Mouse (Mus musculus) adrenal gland, adult 2 months (tissue): Measurements from ENCODE around the gene Ttc21b. TPM values are rescaled to one million over a fixed set of nuclear protein-coding genes. Genes with fewer than 3 reads are reported as not detected.
"Not testable (repeated sequence)": the region's sequence is repeated elsewhere in the genome, so short reads cannot be mapped to it uniquely, and the experiment has no call there.

Experiments used
- DNase-seq: peaks from one replicate; pipeline ENCODE4 v3.0.0; 2021
- long read RNA-seq: library from polyadenylated mRNA; stranded (forward); transcript quantifications from one replicate; pipeline ENCODE4 v2.0.0, GENCODE M21; 2021
- polyA plus RNA-seq: library from polyadenylated mRNA; depleted of rRNA; stranded (reverse); fragments of >200 nt; gene quantifications from 2 replicates; pipeline ENCODE4 v1.2.3, GENCODE M21; 2012; rRNA removed
- total RNA-seq, 2 experiments: library from RNA; stranded (reverse); gene quantifications; 2 replicates each; pipeline ENCODE4 v1.2.3; 2021

The Ttc21b gene
- total RNA-seq (1 to 10 TPM; 8.3 to 8.4 TPM), polyA plus RNA-seq (1.5 and 1.9 TPM in 2 replicates)
- long read RNA-seq, full-length matches to known transcripts, result 2 of 4 reads
- long read RNA-seq, partial matches to known transcripts, result 1 of 4 reads
- long read RNA-seq, other reads (novel, unspliced or antisense), result 1 of 4 reads

- DNase-seq, result peak; percentile 98
Observed at GRCm38 (mm10) chr2:66256220-66257131, at the start of gene Ttc21b. Gene Ttc21b (minus strand): TSS chr2:66256617.

- no peak for DNase-seq
Observed at GRCm38 (mm10) chr2:66272551-66272950, 16.1 kb upstream of the Ttc21b start.

- no peak for DNase-seq
Observed at GRCm38 (mm10) chr2:66244013-66244412, 12.4 kb downstream of the Ttc21b start.

- DNase-seq, result no peak
Observed at GRCm38 (mm10) chr2:66240334-66240733, 16.1 kb downstream of the Ttc21b start.

DNA sequence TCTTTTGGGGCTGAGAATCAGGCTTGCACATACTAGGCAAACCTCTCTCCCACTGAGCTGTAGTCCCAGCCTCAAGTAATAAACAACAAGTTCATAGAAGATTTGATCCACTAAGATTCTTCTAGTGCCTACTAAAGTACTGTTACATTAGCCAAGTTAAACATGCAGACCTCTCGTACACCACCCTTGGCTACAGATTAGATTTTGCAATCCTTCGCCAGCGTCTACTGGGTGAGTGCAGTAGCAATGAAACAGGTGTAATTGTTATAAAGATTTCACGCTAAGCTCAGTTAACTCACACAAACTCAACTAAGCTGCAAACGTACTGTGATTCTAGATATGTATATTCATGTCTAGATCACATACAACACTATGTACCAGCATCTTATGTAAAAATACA is 17.5 kb downstream of the Ttc21b start:
- DNase-seq, result no peak

GRCm38 (mm10) chr2:66220954-66221353 is 35.5 kb downstream of the Ttc21b start:
- DNase-seq, result no peak

GRCm38 (mm10) chr2:66209875-66210274 is 46.5 kb downstream of the Ttc21b start:
- DNase-seq, result no peak

DNA sequence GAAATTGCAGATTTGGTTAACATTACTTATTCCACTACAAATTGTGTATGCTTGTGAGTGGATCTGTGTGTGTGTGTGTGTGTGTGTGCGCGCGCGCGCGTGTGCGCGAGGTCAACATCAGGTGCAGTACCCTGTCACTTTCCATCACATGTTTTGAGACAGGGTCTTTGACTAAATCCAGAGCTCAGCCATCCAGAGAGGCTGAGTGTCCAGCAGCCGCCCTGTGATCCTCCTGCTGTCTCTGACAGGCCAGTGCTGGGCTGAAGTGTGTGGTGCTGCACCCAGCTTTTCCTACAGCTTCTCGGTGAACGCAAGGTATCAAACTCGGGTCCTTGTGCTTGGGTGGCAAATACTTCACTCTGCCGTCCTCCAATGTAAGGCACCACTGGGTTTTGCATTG is 47.1 kb downstream of the Ttc21b start:
- no peak for DNase-seq

GRCm38 (mm10) chr2:66206796-66207195 is 49.6 kb downstream of the Ttc21b start:
- DNase-seq, result no peak

GRCm38 (mm10) chr2:66204218-66204617 is 52.2 kb downstream of the Ttc21b start:
- no peak for DNase-seq

GRCm38 (mm10) chr2:66200195-66200594 is 56.2 kb downstream of the Ttc21b start:
- no peak for DNase-seq

GRCm38 (mm10) chr2:66191691-66192100 is 64.7 kb downstream of the Ttc21b start:
- DNase-seq, result no peak

DNA sequence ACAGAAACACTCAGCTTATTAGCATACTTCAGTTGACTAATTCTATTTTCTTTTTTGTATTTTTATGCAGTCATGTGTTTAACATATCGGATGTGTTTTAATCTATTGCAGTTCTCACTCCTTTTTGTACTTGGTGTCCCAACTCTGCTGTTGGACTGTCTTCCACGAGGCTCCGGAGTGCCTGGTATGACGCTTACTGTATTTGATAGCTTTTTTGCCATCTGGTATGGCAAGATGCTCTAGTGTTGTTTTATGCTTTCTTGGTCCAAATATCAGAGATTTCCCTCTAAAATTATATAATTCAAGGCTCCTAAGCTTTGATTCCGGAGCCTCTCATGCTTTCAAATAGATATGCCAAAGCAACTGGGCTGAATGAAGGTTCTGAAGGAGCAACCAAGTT is 66.3 kb downstream of the Ttc21b start:
- no peak for DNase-seq

DNA sequence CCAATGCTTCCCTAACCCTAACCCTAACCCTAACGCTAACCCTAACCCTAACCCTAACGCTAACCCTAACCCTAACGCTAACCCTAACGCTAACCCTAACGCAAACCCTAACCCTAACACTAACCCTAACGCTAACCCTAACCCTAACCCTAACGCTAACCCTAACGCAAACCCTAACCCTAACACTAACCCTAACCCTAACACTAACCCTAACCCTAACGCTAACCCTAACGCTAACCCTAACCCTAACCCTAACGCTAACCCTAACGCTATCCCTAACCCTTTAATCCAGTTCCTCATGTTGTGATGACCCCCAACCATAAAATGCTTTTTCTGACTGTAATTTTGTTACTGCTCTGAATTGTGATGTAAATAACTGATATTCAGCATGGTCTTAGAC is 67.2 kb downstream of the Ttc21b start:
- DNase-seq, result not testable (repeated sequence)

GRCm38 (mm10) chr2:66187520-66187919 is 68.9 kb downstream of the Ttc21b start:
- no peak for DNase-seq

- no peak for DNase-seq
Observed at GRCm38 (mm10) chr2:66184431-66185164, 71.8 kb downstream of the Ttc21b start.

DNA sequence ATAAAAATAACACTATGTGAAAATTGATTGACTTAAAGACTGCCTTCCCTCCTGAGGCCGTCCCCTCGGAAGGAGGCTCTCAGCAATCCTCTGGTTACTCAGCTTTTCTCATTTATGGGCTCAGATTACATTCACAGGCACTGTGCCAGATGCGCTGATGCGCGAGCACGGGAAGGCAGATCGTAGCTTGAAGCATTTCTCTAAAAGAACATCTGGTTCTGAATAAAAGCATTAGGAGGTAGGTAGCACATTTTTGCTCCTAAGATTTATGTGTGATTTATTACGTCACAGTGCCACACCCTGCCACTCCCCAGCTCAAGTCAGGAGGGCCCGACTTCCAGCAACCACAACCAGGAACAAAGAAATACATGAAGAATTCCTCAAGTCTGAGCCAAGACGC is 76.1 kb downstream of the Ttc21b start:
- DNase-seq, result peak; percentile 62

- peak; percentile 5 for DNase-seq
Observed at GRCm38 (mm10) chr2:66179782-66180181, 76.6 kb downstream of the Ttc21b start.

GRCm38 (mm10) chr2:66178848-66179215 is 77.6 kb downstream of the Ttc21b start:
- DNase-seq, result no peak

DNA sequence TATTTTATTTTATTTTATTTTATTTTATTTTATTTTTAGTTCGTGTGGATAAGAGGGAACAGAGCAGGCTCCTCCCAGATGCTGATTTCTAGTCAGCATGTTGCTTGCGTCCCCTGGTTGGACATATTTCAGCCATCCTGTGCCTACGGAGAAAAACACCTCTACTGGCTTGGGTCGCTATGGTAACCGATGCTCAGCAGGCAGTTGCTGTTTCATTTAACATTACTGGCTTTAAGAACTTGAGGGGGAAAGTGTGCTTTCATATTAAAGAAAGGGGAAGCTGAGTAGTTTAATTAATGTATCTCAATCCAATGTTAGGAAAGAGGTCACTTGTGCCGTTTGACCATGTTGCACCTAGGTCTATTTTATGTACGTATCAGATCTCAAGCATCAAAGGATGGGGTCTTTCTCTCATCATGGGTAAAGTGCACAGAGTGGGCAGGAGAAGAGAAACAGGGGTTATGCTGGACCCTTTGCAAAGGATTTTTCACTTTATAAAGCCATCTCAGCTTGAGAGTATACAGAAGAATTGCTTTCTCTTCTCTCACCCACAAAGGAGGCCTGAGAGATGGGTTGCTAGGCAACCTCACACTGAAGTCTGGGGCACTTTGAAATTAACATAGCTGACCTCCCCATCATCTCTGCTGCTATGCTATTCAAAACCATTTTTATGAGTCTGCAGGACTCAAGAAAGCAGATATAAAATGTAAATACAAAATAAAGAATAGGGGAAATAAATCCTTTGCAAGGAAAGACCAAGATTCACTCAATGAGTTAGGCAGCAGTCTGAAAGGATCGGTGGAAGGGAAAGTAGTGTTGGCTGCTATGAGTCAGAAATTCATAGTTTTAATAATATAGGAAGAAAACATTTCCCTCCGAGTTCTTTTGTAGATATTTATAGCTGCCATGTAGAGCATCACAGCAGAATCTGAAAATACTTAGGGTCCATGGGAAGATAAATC is 78.2 kb downstream of the Ttc21b start:
- no peak for DNase-seq

DNA sequence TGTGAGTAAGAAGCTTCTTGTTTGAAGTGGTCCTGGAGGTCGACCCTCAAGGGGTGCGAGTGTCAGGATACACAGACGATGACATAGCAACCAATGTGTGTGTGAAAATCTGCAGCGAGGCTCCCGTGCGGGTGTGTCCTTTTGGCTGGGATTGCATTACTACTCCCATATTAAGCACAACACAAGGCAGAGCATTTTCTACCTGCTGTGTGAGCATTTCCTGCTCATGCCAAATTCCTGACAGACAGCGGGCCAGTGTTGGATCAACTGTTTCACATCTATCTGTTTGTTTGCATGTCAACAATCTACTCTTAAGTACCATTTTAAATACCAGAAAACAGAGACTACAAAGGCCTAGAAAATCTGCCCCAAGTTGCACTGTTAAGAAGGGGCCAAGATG is 79.4 kb downstream of the Ttc21b start:
- DNase-seq, result no peak

DNA sequence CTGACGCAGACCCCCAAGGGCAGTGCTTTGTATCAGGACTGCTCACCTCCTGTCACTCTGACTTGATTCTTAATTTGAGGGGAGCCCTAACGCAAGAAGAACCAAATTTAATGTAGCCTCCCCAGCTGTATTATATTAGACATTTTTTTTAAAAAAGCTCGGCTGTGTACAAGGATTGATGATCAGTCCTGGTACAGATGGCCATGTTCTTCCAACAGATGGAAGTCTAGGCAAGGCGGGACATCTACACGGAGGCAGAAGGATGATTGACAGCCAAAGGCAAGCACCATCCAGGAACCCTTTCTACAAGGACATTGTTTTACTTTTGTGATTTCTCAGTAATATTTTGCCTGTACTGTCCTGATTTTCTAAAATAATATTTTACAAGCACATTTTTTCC is 83.3 kb downstream of the Ttc21b start:
- DNase-seq, result no peak
